20 mouse cellular contexts compared by ENCODE assay signal in the genomic region with DNA sequence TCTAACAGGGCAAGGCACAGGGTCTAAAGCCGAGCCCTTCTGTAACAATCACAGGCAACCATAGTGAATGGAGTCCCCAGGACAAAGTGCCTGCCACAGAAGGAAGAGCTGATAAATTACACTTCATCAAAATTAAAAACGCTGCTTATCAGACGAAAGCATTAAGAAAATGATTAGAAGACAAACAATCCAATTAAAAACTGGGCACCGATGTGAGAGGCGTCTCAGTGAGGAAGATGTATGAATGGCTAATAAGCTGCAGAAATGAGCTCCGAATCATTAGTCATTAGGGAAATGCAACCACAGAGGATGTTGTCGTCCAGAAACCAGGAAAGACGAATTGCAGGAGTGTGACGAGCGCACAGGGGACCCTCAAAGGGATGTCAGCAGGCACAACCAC.
DNase-seq lines count a peak whose midpoint lies in the region; ATAC-seq and TF ChIP-seq lines count a peak whose summit lies in the region.
"Had no signal": no experiment of that assay in that cellular context is flagged by ENCODE, and none has a peak within 500 bp of the region (broad histone marks: within the 10 kb centered on the region; RNA-seq: fewer than 3 reads in every experiment).

No protein-coding gene starts in this region.

- no peaks in the 10 kb centered on the region for H3K27me3 ChIP-seq in midbrain, embryonic 11.5 days (ENCODE audit: control insufficient read depth, insufficient read depth, low read length)
- H3K27me3 ChIP-seq in midbrain, postnatal 0 days (ENCODE audit: insufficient read depth, low read length): no peaks in the 10 kb centered on the region
- H3K27me3 ChIP-seq in hindbrain, embryonic 15.5 days: no peaks in the 10 kb centered on the region
- H3K27me3 ChIP-seq in midbrain, embryonic 14.5 days (ENCODE audit: control insufficient read depth, insufficient read depth, low read length): no peaks in the 10 kb centered on the region
- no peaks in the 10 kb centered on the region for H3K27me3 ChIP-seq in neural tube, embryonic 15.5 days (replicated peaks)
- H3K27me3 ChIP-seq: embryonic facial prominence, embryonic 15.5 days; heart, embryonic 13.5 days had no signal

- no peak overlapping the region for H3K9ac ChIP-seq in midbrain, embryonic 11.5 days (ENCODE audit: low read length)
- H3K9ac ChIP-seq in midbrain, postnatal 0 days (replicated peaks; ENCODE audit: low read length, poor library complexity, severe bottlenecking): no peak overlapping the region
- no peak overlapping the region for H3K9ac ChIP-seq in hindbrain, embryonic 15.5 days
- no peak overlapping the region for H3K9ac ChIP-seq in midbrain, embryonic 14.5 days (replicated peaks; ENCODE audit: low read length)
- no peak overlapping the region for H3K9ac ChIP-seq in neural tube, embryonic 15.5 days (replicated peaks)
- H3K9ac ChIP-seq: embryonic facial prominence, embryonic 15.5 days; heart, embryonic 13.5 days had no signal

- H3K4me1 ChIP-seq in midbrain, embryonic 11.5 days (ENCODE audit: control insufficient read depth, insufficient read depth, low read length): no peaks in the 10 kb centered on the region
- H3K4me1 ChIP-seq in midbrain, postnatal 0 days (ENCODE audit: insufficient read depth, low read length): no peaks in the 10 kb centered on the region
- 0 out of 2 replicates have a peak, but pooled peaks cover 7% of the 10 kb centered on the region for H3K4me1 ChIP-seq in hindbrain, embryonic 15.5 days (replicated peaks)
- 0 out of 2 replicates have a peak, but pooled peaks cover 10% of the 10 kb centered on the region for H3K4me1 ChIP-seq in midbrain, embryonic 14.5 days (ENCODE audit: control insufficient read depth, insufficient read depth, low read length)
- H3K4me1 ChIP-seq in neural tube, embryonic 15.5 days: peaks cover 18% of the 10 kb centered on the region; the same call in 1 of the 2 replicates
- H3K4me1 ChIP-seq: heart, embryonic 13.5 days had no signal

- H3K4me2 ChIP-seq in midbrain, embryonic 11.5 days: no peak overlapping the region
- no peak overlapping the region for H3K4me2 ChIP-seq in midbrain, postnatal 0 days (ENCODE audit: low read depth, low read length, poor library complexity, severe bottlenecking)
- no peak overlapping the region for H3K4me2 ChIP-seq in hindbrain, embryonic 15.5 days
- no peak overlapping the region for H3K4me2 ChIP-seq in midbrain, embryonic 14.5 days (ENCODE audit: low read length)
- no peak overlapping the region for H3K4me2 ChIP-seq in neural tube, embryonic 15.5 days
- H3K4me2 ChIP-seq: embryonic facial prominence, embryonic 15.5 days; heart, embryonic 13.5 days had no signal

- no peak for ATAC-seq in midbrain, embryonic 11.5 days (ENCODE audit: low FRiP score)
- ATAC-seq in midbrain, postnatal 0 days (ENCODE audit: low FRiP score): no peak
- no peak for ATAC-seq in hindbrain, embryonic 15.5 days (ENCODE audit: low FRiP score, low read depth)
- no peak; the same call in 1 of the 2 replicates for ATAC-seq in midbrain, embryonic 14.5 days (ENCODE audit: low FRiP score, low TSS enrichment)
- no peak for ATAC-seq in neural tube, embryonic 15.5 days (ENCODE audit: low FRiP score)
- ATAC-seq: forebrain, embryonic 14.5 days had no signal

- no peaks in the 10 kb centered on the region for H3K36me3 ChIP-seq in midbrain, embryonic 11.5 days (ENCODE audit: control insufficient read depth, insufficient read depth, low read length)
- H3K36me3 ChIP-seq in midbrain, postnatal 0 days (ENCODE audit: insufficient read depth, low read length): no peaks in the 10 kb centered on the region
- H3K36me3 ChIP-seq in hindbrain, embryonic 15.5 days: no peaks in the 10 kb centered on the region
- H3K36me3 ChIP-seq in midbrain, embryonic 14.5 days (ENCODE audit: control insufficient read depth, insufficient read depth, low read length): no peaks in the 10 kb centered on the region
- H3K36me3 ChIP-seq in neural tube, embryonic 15.5 days: no peaks in the 10 kb centered on the region
- H3K36me3 ChIP-seq: embryonic facial prominence, embryonic 15.5 days had no signal

- DNase-seq in midbrain, embryonic 11.5 days (ENCODE audit: low spot score, missing footprints): peak; percentile 2
- DNase-seq in midbrain, postnatal 0 days (ENCODE audit: low spot score): no peak
- DNase-seq in midbrain, embryonic 14.5 days: peak; percentile 28
- no peak for DNase-seq in adrenal gland, adult 18-20 months (ENCODE audit: low spot score in 2 of 2)
- no peak for DNase-seq in left cerebral cortex, adult 8-10 months (ENCODE audit: low spot score in 2 of 2)
- DNase-seq in adrenal gland, postnatal 14 days: no peak
- DNase-seq: adrenal gland, postnatal 10 days; cerebellum, adult 18-20 months; cerebellum, adult 9-11 months; cerebellum, postnatal 36 days; gastrocnemius, adult 2 months; gastrocnemius, postnatal 25 days; heart, postnatal 36 days had no signal

- no peak overlapping the region for H3K27ac ChIP-seq in midbrain, embryonic 11.5 days (ENCODE audit: low read depth, low read length)
- no peak overlapping the region for H3K27ac ChIP-seq in midbrain, postnatal 0 days (ENCODE audit: low read depth, low read length)
- H3K27ac ChIP-seq in hindbrain, embryonic 15.5 days (replicated peaks): peak overlapping the region; percentile 18; the same call in 1 of the 2 replicates
- peak overlapping the region; percentile 43; the same call in 1 of the 2 replicates for H3K27ac ChIP-seq in midbrain, embryonic 14.5 days (replicated peaks; ENCODE audit: low read depth, low read length)
- peak overlapping the region; percentile 56 for H3K27ac ChIP-seq in neural tube, embryonic 15.5 days (replicated peaks)
- H3K27ac ChIP-seq: embryonic facial prominence, embryonic 15.5 days; forebrain, embryonic 10.5 days; gastrocnemius, adult 2 months; heart, embryonic 13.5 days had no signal

- no peak for TF ChIP-seq CTCF in midbrain, postnatal 0 days (IDR thresholded peaks at IDR 0.05)

- no peaks in the 10 kb centered on the region for H3K9me3 ChIP-seq in midbrain, embryonic 11.5 days (ENCODE audit: control insufficient read depth, low read length)
- H3K9me3 ChIP-seq in midbrain, postnatal 0 days (ENCODE audit: low read length): no peaks in the 10 kb centered on the region
- no peaks in the 10 kb centered on the region for H3K9me3 ChIP-seq in hindbrain, embryonic 15.5 days
- no peaks in the 10 kb centered on the region for H3K9me3 ChIP-seq in midbrain, embryonic 14.5 days (ENCODE audit: control insufficient read depth, low read length)
- no peaks in the 10 kb centered on the region for H3K9me3 ChIP-seq in neural tube, embryonic 15.5 days (replicated peaks)
- H3K9me3 ChIP-seq: embryonic facial prominence, embryonic 15.5 days; forebrain, embryonic 10.5 days; heart, embryonic 13.5 days had no signal

- no peak overlapping the region for H3K4me3 ChIP-seq in midbrain, embryonic 11.5 days (ENCODE audit: low read depth, low read length)
- H3K4me3 ChIP-seq in midbrain, postnatal 0 days (ENCODE audit: low read depth, low read length): no peak overlapping the region
- no peak overlapping the region for H3K4me3 ChIP-seq in hindbrain, embryonic 15.5 days
- no peak overlapping the region for H3K4me3 ChIP-seq in midbrain, embryonic 14.5 days (replicated peaks; ENCODE audit: low read depth, low read length)
- no peak overlapping the region for H3K4me3 ChIP-seq in neural tube, embryonic 15.5 days (replicated peaks)
- H3K4me3 ChIP-seq: embryonic facial prominence, embryonic 15.5 days; erythroblast, embryonic 14.5 days; forebrain, embryonic 10.5 days; gastrocnemius, adult 2 months; heart, embryonic 13.5 days had no signal

- 82% methylated on average over 10 of the region's 10 CpGs for WGBS in midbrain, embryonic 11.5 days
- WGBS in midbrain, postnatal 0 days: 62% methylated on average over 10 of the region's 10 CpGs
- 51% methylated on average over 10 of the region's 10 CpGs for WGBS in hindbrain, embryonic 15.5 days
- WGBS in midbrain, embryonic 14.5 days: 56% methylated on average over 10 of the region's 10 CpGs
- WGBS in neural tube, embryonic 15.5 days: 35% methylated on average over 10 of the region's 10 CpGs

Comparison
In these comparisons a context has a peak if more than half of its experiments do, and no peak if none do; other contexts are left out.
1. DNase-seq: peak in midbrain, embryonic 11.5 days (single experiment) and midbrain, embryonic 14.5 days (single experiment); none in midbrain, postnatal 0 days (single experiment), adrenal gland, adult 18-20 months (0 of 2), left cerebral cortex, adult 8-10 months (0 of 2) and adrenal gland, postnatal 14 days (single experiment).
2. H3K27ac ChIP-seq: peak in hindbrain, embryonic 15.5 days (single experiment), midbrain, embryonic 14.5 days (single experiment) and neural tube, embryonic 15.5 days (single experiment); none in midbrain, embryonic 11.5 days (single experiment) and midbrain, postnatal 0 days (single experiment).